Mouse (Mus musculus): ENCODE measurements at regions not wholly inside any gene's neighbourhood (a gene's known extent, or its start where the extent isn't known, plus 50 kb on each side); places are given as distances from the start of the nearest gene placed in this dataset.
"Not testable (repeated sequence)": the region's sequence is repeated elsewhere in the genome, so short reads cannot be mapped to it uniquely, and the experiment has no call there.

GRCm38 (mm10) chr5:39251021-39251420 lies 374.4 kb upstream of the Clnk start:
- H3K9me3 ChIP-seq (replicated peaks), result no peaks in the 10 kb centered on the region; the same call in 1 of the 2 replicates
- no peaks in the 10 kb centered on the region for H3K36me3 ChIP-seq (replicated peaks)
- no peak overlapping the region for H3K9ac ChIP-seq
- ATAC-seq (ENCODE audit: insufficient read depth), result no peak
- H3K27ac ChIP-seq (replicated peaks), result no peak overlapping the region
- H3K4me3 ChIP-seq (replicated peaks), result no peak overlapping the region
- H3K27me3 ChIP-seq, result no peaks in the 10 kb centered on the region
- no peak overlapping the region for H3K4me2 ChIP-seq
- H3K4me1 ChIP-seq (replicated peaks), result no peaks in the 10 kb centered on the region

GRCm38 (mm10) chr5:39219698-39220097 lies 343.1 kb upstream of the Clnk start:
- WGBS (ENCODE audit: insufficient replicate concordance), result 59% methylated on average over 5 of the region's 5 CpGs
- no peak for ATAC-seq (ENCODE audit: insufficient read depth)

GRCm38 (mm10) chr5:39216326-39216725 lies 339.7 kb upstream of the Clnk start:
- Histone ChIP-seq H3K27ac (replicated peaks) (no peak overlapping the region), H3K9ac (no peak overlapping the region), H3K36me3 (replicated peaks) (no peaks in the 10 kb centered on the region), H3K4me2 (no peak overlapping the region), H3K4me1 (replicated peaks) (no peaks in the 10 kb centered on the region), H3K4me3 (replicated peaks) (no peak overlapping the region), H3K27me3 (no peaks in the 10 kb centered on the region), H3K9me3 (replicated peaks) (no peaks in the 10 kb centered on the region)
- no peak for ATAC-seq (ENCODE audit: insufficient read depth)
- WGBS (ENCODE audit: insufficient replicate concordance), result 73% methylated on average over 5 of the region's 5 CpGs

More at GRCm38 (mm10) chr5:39219698-39220097, 343.1 kb upstream of the Clnk start:
- Histone ChIP-seq H3K4me1 (replicated peaks) (no peaks in the 10 kb centered on the region), H3K9ac (no peak overlapping the region), H3K4me2 (no peak overlapping the region), H3K27me3 (no peaks in the 10 kb centered on the region), H3K36me3 (replicated peaks) (no peaks in the 10 kb centered on the region), H3K27ac (replicated peaks) (no peak overlapping the region), H3K4me3 (replicated peaks) (no peak overlapping the region), H3K9me3 (replicated peaks) (no peaks in the 10 kb centered on the region)

- ATAC-seq (ENCODE audit: insufficient read depth), result no peak
- 40% methylated on average over 3 of the region's 3 CpGs for WGBS (ENCODE audit: insufficient replicate concordance)
- no peak overlapping the region for H3K9ac ChIP-seq
- H3K36me3 ChIP-seq (replicated peaks), result no peaks in the 10 kb centered on the region
- H3K4me3 ChIP-seq (replicated peaks), result no peak overlapping the region
- H3K9me3 ChIP-seq (replicated peaks), result no peaks in the 10 kb centered on the region
- H3K27ac ChIP-seq (replicated peaks), result no peak overlapping the region
- H3K4me1 ChIP-seq (replicated peaks), result no peaks in the 10 kb centered on the region
- no peaks in the 10 kb centered on the region for H3K27me3 ChIP-seq
- no peak overlapping the region for H3K4me2 ChIP-seq
Observed at GRCm38 (mm10) chr5:39215016-39215415, 338.4 kb upstream of the Clnk start.

GRCm38 (mm10) chr5:39212550-39212949 lies 335.9 kb upstream of the Clnk start:
- H3K36me3 ChIP-seq (replicated peaks), result no peaks in the 10 kb centered on the region
- no peak overlapping the region for H3K27ac ChIP-seq (replicated peaks)
- ATAC-seq (ENCODE audit: insufficient read depth), result no peak
- no peak overlapping the region for H3K4me3 ChIP-seq (replicated peaks)
- no peak overlapping the region for H3K9ac ChIP-seq
- no peaks in the 10 kb centered on the region for H3K27me3 ChIP-seq
- no peaks in the 10 kb centered on the region for H3K9me3 ChIP-seq (replicated peaks)
- H3K4me1 ChIP-seq (replicated peaks), result no peaks in the 10 kb centered on the region
- no peak overlapping the region for H3K4me2 ChIP-seq

GRCm38 (mm10) chr5:39198856-39199255 lies 322.2 kb upstream of the Clnk start:
- no peaks in the 10 kb centered on the region for H3K36me3 ChIP-seq (replicated peaks)
- ATAC-seq (ENCODE audit: insufficient read depth), result no peak
- no peak overlapping the region for H3K27ac ChIP-seq (replicated peaks)
- no peaks in the 10 kb centered on the region for H3K27me3 ChIP-seq
- no peaks in the 10 kb centered on the region for H3K9me3 ChIP-seq (replicated peaks)
- no peak overlapping the region for H3K4me2 ChIP-seq
- H3K4me3 ChIP-seq (replicated peaks), result no peak overlapping the region
- H3K9ac ChIP-seq, result no peak overlapping the region
- H3K4me1 ChIP-seq (replicated peaks), result no peaks in the 10 kb centered on the region

- not testable (repeated sequence) for H3K9me3 ChIP-seq (replicated peaks); ATAC-seq (ENCODE audit: insufficient read depth); H3K4me1 ChIP-seq (replicated peaks); H3K9ac ChIP-seq; H3K36me3 ChIP-seq (replicated peaks); H3K27me3 ChIP-seq; H3K4me3 ChIP-seq (replicated peaks); H3K4me2 ChIP-seq; H3K27ac ChIP-seq (replicated peaks)
- WGBS (ENCODE audit: insufficient replicate concordance), result 57% methylated on average over 2 of the region's 4 CpGs
Observed at GRCm38 (mm10) chr5:39191153-39191552, 314.5 kb upstream of the Clnk start.

GRCm38 (mm10) chr5:39181616-39182402 lies 305.2 kb upstream of the Clnk start:
- Histone ChIP-seq H3K9ac (no peak overlapping the region), H3K27ac (replicated peaks) (no peak overlapping the region), H3K9me3 (replicated peaks) (no peaks in the 10 kb centered on the region), H3K4me2 (no peak overlapping the region), H3K27me3 (no peaks in the 10 kb centered on the region), H3K4me3 (replicated peaks) (no peak overlapping the region), H3K4me1 (replicated peaks) (no peaks in the 10 kb centered on the region), H3K36me3 (replicated peaks) (no peaks in the 10 kb centered on the region)
- 32% methylated on average over 2 of the region's 2 CpGs for WGBS (ENCODE audit: insufficient replicate concordance)
- ATAC-seq (ENCODE audit: insufficient read depth), result no peak

GRCm38 (mm10) chr5:39181028-39181427 lies 304.4 kb upstream of the Clnk start:
- no peaks in the 10 kb centered on the region for H3K36me3 ChIP-seq (replicated peaks)
- no peak overlapping the region for H3K9ac ChIP-seq
- H3K4me2 ChIP-seq, result no peak overlapping the region
- no peak overlapping the region for H3K27ac ChIP-seq (replicated peaks)
- no peaks in the 10 kb centered on the region for H3K27me3 ChIP-seq
- no peak for ATAC-seq (ENCODE audit: insufficient read depth)
- H3K4me1 ChIP-seq (replicated peaks), result no peaks in the 10 kb centered on the region
- H3K9me3 ChIP-seq (replicated peaks), result no peaks in the 10 kb centered on the region
- no peak overlapping the region for H3K4me3 ChIP-seq (replicated peaks)
- WGBS (ENCODE audit: insufficient replicate concordance), result 16% methylated on average over 4 of the region's 4 CpGs

- no peaks in the 10 kb centered on the region for H3K27me3 ChIP-seq
- no peaks in the 10 kb centered on the region for H3K9me3 ChIP-seq (replicated peaks)
- WGBS (ENCODE audit: insufficient replicate concordance), result 41% methylated on average over 2 of the region's 2 CpGs
- H3K9ac ChIP-seq, result no peak overlapping the region
- no peaks in the 10 kb centered on the region for H3K4me1 ChIP-seq (replicated peaks)
- no peaks in the 10 kb centered on the region for H3K36me3 ChIP-seq (replicated peaks)
- H3K27ac ChIP-seq (replicated peaks), result no peak overlapping the region
- no peak overlapping the region for H3K4me2 ChIP-seq
- no peak for ATAC-seq (ENCODE audit: insufficient read depth)
- H3K4me3 ChIP-seq (replicated peaks), result no peak overlapping the region
Observed at GRCm38 (mm10) chr5:39177891-39178290, 301.3 kb upstream of the Clnk start.

GRCm38 (mm10) chr5:39176906-39177305 lies 300.3 kb upstream of the Clnk start:
- H3K4me3 ChIP-seq (replicated peaks), result no peak overlapping the region
- H3K27ac ChIP-seq (replicated peaks), result no peak overlapping the region
- 75% methylated on average over 2 of the region's 2 CpGs for WGBS (ENCODE audit: insufficient replicate concordance)
- H3K36me3 ChIP-seq (replicated peaks), result no peaks in the 10 kb centered on the region
- no peak overlapping the region for H3K9ac ChIP-seq
- H3K27me3 ChIP-seq, result no peaks in the 10 kb centered on the region
- no peaks in the 10 kb centered on the region for H3K4me1 ChIP-seq (replicated peaks)
- no peaks in the 10 kb centered on the region for H3K9me3 ChIP-seq (replicated peaks)
- no peak for ATAC-seq (ENCODE audit: insufficient read depth)
- H3K4me2 ChIP-seq, result no peak overlapping the region

GRCm38 (mm10) chr5:39173491-39173890 lies 296.9 kb upstream of the Clnk start:
- no peak overlapping the region for H3K27ac ChIP-seq (replicated peaks)
- no peak overlapping the region for H3K9ac ChIP-seq
- 56% methylated on average over 3 of the region's 3 CpGs for WGBS (ENCODE audit: insufficient replicate concordance)
- H3K4me1 ChIP-seq (replicated peaks), result no peaks in the 10 kb centered on the region
- no peaks in the 10 kb centered on the region for H3K36me3 ChIP-seq (replicated peaks)
- ATAC-seq (ENCODE audit: insufficient read depth), result no peak
- no peaks in the 10 kb centered on the region for H3K27me3 ChIP-seq
- no peak overlapping the region for H3K4me3 ChIP-seq (replicated peaks)
- H3K4me2 ChIP-seq, result no peak overlapping the region
- no peaks in the 10 kb centered on the region for H3K9me3 ChIP-seq (replicated peaks)
